Mouse (Mus musculus) thymus, adult 2 months (tissue): ENCODE results near the gene Acvr1b. TPM values are rescaled to one million over a fixed set of nuclear protein-coding genes. Genes with fewer than 3 reads are reported as not detected.

Experiments
- DNase-seq: peaks from one replicate; pipeline ENCODE4 v3.0.0; 2021
- H3K27ac ChIP-seq: fragments of 200-500 bp; 2 replicates; pipeline ENCODE4 v1.5.1; 2012; ENCODE audit warnings: low read length, control low read depth; ENCODE audit not compliant: control insufficient read depth, insufficient read depth
- H3K27me3 ChIP-seq: fragments of 200-500 bp; 2 replicates; pipeline ENCODE4 v1.6.1; 2012; ENCODE audit warnings: mild to moderate bottlenecking, low read length, moderate library complexity, mixed read lengths; ENCODE audit not compliant: control insufficient read depth, insufficient read depth
- H3K36me3 ChIP-seq: fragments of 200-500 bp; 2 replicates; pipeline ENCODE4 v1.6.1; 2012; ENCODE audit warnings: mild to moderate bottlenecking, low read length, moderate library complexity; ENCODE audit not compliant: control insufficient read depth, insufficient read depth
- H3K4me1 ChIP-seq: fragments of 200-500 bp; replicated peaks from 2 replicates; pipeline ENCODE4 v1.6.1; 2012; ENCODE audit warnings: low read length; ENCODE audit not compliant: control insufficient read depth, insufficient read depth
- H3K4me3 ChIP-seq: fragments of 200-500 bp; 2 replicates; pipeline ENCODE4 v1.5.1; 2012; ENCODE audit warnings: mild to moderate bottlenecking, low read length, control low read depth, moderate library complexity; ENCODE audit not compliant: control insufficient read depth, insufficient read depth
- CTCF ChIP-seq: fragments of 200-500 bp; IDR thresholded peaks from 2 replicates; pipeline ENCODE4 v1.5.1; 2012; ENCODE audit warnings: mild to moderate bottlenecking, control low read depth, low read length, moderate library complexity, borderline replicate concordance; ENCODE audit not compliant: control insufficient read depth, poor library complexity, insufficient read depth; ENCODE audit errors: extremely low read depth
- POLR2A ChIP-seq: fragments of 200-500 bp; IDR thresholded peaks from 2 replicates; pipeline ENCODE4 v1.6.1; 2012; ENCODE audit warnings: mild to moderate bottlenecking, low read length, control low read depth, moderate library complexity; ENCODE audit not compliant: control insufficient read depth, poor library complexity, insufficient read depth; ENCODE audit errors: extremely low read depth
- WGBS: fragments of 180-500 bp; shearing (Covaris S2); methylation state at CpG from one replicate; pipeline ENCODE4 v1.1.7; 2018; 5-methylcytosine and 5-hydroxymethylcytosine counted together
- polyA plus RNA-seq: library from polyadenylated mRNA; depleted of rRNA; stranded (reverse); fragments of >200 nt; gene quantifications from 2 replicates; pipeline ENCODE4 v1.2.3, GENCODE M21; 2012; rRNA removed

Gene Acvr1b
- polyA plus RNA-seq = 34.9 and 35.3 TPM in 2 replicates

DNA sequence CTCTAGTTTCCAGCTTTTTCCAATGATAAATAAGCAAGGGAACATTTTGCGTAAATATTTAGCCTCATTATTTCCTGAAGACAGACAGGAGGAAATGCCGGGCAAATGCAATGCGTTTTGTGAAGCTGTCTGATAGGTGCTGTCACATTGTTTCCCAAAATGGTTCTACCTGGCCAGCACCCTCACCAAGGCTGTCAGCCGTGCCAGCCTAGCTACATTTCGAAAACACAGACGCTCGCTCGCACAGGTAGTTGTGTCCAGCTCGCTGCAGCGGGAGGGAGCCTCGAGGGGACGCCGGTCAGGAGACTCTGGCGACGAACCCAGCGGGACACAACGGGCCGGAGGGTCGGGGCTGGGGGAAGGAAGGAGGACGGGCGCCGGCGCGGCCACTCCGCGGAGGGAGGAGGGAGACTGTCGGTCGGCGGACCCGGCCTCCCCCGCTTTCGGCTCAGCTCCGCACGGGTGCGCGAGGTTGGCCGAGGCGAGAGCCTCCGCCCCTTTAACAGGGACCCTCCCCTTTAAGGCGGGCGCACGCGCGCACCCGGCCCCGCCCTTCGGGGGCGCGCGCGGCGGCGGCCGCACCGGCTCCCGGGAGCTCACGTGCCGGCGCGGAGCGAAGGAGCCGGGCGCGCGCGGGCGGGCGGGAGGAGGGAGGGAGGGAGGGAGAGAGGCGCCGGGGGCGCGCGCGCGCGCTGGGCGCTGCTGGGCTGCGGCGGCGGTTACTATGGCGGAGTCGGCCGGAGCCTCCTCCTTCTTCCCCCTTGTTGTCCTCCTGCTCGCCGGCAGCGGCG is at the start of gene Acvr1b:
TSS of gene Acvr1b (plus strand) at position 647 of the 791 bp plus-strand sequence.
- peaks cover 15% of the 10 kb centered on the region for H3K4me1 ChIP-seq
- no peaks in the 10 kb centered on the region for H3K36me3 ChIP-seq
- WGBS = 1% methylated on average over 50 of the region's 87 CpGs
- DNase-seq = peak; percentile 92
- TF ChIP-seq POLR2A (peak; percentile 88), CTCF (no peak)
- no peak within 1 kb of the TSS for H3K27ac ChIP-seq
- H3K4me3 ChIP-seq = peak within 1 kb of the TSS; percentile 77
- no peaks in the 10 kb centered on the region for H3K27me3 ChIP-seq

DNA sequence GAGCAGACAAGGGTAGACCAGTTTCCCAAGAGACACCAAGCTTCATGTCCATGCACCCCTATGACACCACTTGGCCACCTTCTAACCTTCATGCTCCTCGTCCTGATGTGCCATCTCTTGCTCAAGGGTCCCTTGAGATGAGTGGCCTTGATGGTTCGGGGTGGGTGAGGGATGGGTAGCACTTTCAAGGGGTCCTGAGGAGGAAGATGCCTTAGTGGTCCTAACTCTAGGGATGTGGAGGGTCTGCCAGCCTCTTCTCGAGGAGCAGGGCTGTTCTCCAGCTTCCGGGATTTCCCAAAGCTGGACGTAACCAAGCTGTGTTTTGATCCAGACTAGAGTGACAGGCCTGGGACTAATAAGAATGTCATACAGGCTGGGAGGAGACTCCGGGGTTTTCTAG is 48.3 kb upstream of the Acvr1b start:
- H3K27ac ChIP-seq = no peak overlapping the region
- DNase-seq = no peak
- no peak overlapping the region for H3K4me3 ChIP-seq
- WGBS = 88% methylated on average over 6 of the region's 6 CpGs
- TF ChIP-seq CTCF = no peak
- TF ChIP-seq POLR2A = no peak
- H3K4me1 ChIP-seq = no peaks in the 10 kb centered on the region
- peaks cover 12% of the 10 kb centered on the region for H3K27me3 ChIP-seq
- no peaks in the 10 kb centered on the region for H3K36me3 ChIP-seq

DNA sequence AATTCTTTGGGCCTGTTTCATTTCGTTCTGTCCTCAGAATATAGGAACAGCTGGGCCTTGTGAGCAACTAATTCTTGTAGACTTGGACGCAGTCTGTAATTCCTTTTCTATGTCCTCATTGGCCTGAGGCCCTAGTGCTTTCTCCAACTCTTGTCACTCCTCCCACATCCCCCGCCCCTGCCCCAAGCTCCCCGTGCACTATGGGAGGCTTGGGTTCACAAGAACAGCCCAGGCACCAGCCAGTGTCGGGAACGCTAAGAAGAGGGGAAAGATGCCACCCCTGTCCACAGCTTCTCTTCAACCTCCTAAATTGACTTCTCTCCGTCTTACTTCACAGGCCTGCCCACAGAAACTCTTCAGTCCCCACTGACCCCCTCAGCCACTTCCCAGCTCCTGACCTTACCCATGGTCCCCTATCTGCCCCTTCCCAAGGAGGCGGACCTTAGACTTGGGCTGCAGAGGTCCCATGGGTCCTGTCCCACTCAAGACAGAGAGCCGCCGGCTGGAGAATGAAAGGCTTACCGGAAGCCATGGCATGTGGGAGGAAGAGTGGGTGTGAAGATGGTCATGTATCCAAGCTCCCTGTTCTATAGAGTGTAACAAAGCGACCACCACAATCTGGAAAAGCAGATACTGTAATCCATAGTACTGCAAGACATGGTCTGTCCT is 46.9 kb upstream of the Acvr1b start:
- Histone ChIP-seq H3K27me3 (peaks cover 12% of the 10 kb centered on the region), H3K4me3 (no peak overlapping the region), H3K36me3 (no peaks in the 10 kb centered on the region), H3K27ac (no peak overlapping the region), H3K4me1 (peaks cover 5% of the 10 kb centered on the region; the same call in 1 of the 2 replicates)
- DNase-seq = no peak
- 90% methylated on average over 12 of the region's 12 CpGs for WGBS
- TF ChIP-seq POLR2A (no peak), CTCF (no peak)

DNA sequence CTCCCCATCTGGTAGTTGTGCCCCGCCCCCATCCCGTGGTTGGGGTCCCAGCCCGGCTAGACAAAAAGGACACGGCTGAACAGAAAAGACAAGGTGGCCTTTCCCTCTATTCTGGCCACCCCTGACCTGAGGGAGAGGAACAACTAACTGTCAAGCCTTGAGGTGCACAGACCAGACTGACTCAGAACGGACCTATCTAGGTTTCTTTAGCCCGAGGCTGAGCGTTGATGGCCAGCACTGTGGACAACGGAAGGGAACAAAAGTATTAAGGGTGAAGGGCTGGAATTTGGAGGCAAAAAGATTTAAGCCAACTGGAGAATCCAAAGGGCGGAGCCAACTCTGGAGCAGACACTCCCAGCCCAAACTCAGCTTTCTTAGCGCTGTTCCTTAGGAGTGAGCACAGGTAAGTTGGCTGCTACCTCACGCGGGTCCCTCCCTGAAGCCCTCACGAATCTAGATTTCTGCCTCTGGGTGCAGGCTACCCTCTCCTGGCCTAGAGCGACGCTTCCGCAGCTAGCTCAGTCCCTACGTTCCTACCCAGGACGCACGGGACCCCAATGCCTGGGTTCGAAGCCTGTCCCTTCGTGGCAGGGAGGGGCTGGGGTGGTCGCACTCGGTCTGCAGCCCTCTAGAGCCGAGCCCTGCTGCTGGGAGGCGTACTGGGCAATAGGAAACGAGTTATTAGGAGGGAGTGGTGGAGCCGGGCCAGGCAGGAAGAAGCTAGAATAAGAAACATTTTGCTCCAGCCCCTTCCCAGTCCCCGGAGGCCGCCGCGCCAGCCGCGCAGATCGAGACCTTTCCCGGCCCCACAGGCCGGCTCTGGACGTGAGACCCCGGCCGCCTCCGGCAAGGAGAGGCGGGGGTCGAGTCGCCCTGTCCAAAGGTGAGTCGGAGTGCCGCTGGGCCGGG is 45.4 kb upstream of the Acvr1b start, which contains the start of gene Acvrl1:
TSS of gene Acvrl1 (plus strand) at position 342 of the 909 bp plus-strand sequence.
- H3K27ac ChIP-seq = no peak within 1 kb of the TSS
- TF ChIP-seq POLR2A (no peak), CTCF (no peak)
- DNase-seq = no peak
- no peaks in the 10 kb centered on the region for H3K36me3 ChIP-seq
- 8% methylated on average over 46 of the region's 46 CpGs for WGBS
- H3K4me3 ChIP-seq = no peak within 1 kb of the TSS
- H3K4me1 ChIP-seq = peaks cover 5% of the 10 kb centered on the region; the same call in 1 of the 2 replicates
- peaks cover 12% of the 10 kb centered on the region for H3K27me3 ChIP-seq

DNA sequence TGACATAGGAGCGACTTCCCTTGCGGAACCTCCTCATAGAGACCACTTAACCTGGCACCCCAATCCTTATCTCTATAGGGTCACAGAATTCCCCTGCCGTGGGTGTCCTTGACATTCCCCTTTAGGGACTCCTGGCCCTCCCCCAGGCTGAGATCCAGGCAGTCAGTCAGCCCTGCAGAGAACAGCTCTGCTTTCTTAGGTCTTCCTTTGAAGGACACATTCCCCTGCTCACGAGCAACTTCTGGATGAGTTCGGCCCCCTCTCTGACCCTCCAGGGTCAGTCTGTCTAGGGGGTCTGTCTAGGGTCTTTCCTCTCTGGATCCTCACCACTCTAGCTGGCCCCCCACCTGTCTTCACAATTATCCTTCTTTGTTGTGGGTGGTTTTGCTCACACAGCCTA is 44.5 kb upstream of the Acvr1b start:
- peaks cover 12% of the 10 kb centered on the region for H3K27me3 ChIP-seq
- no peak for DNase-seq
- H3K36me3 ChIP-seq = no peaks in the 10 kb centered on the region
- peaks cover 11% of the 10 kb centered on the region for H3K4me1 ChIP-seq
- no peak for TF ChIP-seq POLR2A
- TF ChIP-seq CTCF = no peak
- no peak overlapping the region for H3K4me3 ChIP-seq
- 62% methylated on average over 5 of the region's 5 CpGs for WGBS
- H3K27ac ChIP-seq = no peak overlapping the region

DNA sequence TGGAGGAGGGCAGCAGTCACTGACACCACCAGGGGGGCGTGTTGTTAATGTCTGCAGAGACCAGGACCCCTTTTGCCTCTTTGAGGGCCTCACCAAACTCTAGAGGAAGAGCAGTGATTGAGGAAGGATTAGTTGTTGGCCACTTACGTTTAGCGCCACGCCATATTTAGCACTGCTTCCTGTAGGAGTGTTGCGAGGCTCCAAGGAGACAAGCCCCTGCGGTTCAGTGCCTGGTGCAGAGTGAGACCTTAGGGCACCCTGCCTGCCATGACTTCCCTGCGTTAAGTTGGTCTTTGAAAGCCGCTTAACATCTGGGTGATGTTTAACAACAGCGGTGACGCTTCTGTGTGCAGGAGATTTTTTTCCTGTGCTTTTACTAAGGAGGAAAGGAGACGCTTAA is 42.4 kb upstream of the Acvr1b start:
- no peak for TF ChIP-seq POLR2A
- no peak for TF ChIP-seq CTCF
- H3K4me1 ChIP-seq = peaks cover 27% of the 10 kb centered on the region
- H3K27me3 ChIP-seq = peaks cover 12% of the 10 kb centered on the region
- 12% methylated on average over 11 of the region's 11 CpGs for whole genome bisulfite sequencing
- H3K36me3 ChIP-seq = no peaks in the 10 kb centered on the region
- no peak for DNase-seq
- no peak overlapping the region for H3K4me3 ChIP-seq
- no peak overlapping the region for H3K27ac ChIP-seq
